Mouse (Mus musculus) heart, adult 18-20 months (tissue): ENCODE measurements at regions not wholly inside any gene's neighbourhood (a gene's known extent, or its start where the extent isn't known, plus 50 kb on each side); places are given as distances from the start of the nearest gene placed in this dataset.

Source experiments
- DNase-seq, 2 experiments: peaks; one replicate each; pipeline ENCODE4 v3.0.0; 2021 to 2022; ENCODE audit warnings: mixed read lengths in 1 of 2

- DNase-seq: peak in 1 of 2 experiments; percentile 8
Measured at GRCm38 (mm10) chr9:41765816-41766532, 358.1 kb downstream of the Sorl1 start.

DNA sequence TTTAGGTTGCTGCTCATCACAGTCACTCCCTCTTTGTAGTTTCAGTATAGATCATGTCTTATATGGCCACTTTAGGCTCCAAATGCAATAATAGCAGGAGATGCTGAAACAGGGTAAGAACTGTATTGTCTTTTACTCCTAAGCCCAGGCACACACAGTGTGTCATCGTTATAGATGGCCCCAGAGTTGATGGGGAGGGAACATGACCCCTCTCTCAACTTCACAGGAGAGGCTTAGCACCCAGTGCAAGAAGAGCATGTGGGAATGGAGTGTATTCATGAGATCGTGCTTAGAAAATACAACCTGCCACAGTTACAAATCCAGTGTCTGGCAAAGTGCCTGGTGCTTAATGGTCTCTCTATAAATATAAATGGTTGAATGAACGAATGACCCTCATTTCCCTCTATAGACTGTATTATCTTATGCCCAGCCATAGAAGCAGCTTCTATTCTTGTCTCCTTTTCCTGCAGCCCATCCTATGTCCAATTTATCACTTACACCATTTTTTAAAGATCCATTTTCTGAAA is 363.0 kb downstream of the Sorl1 start:
- DNase-seq: no peak

DNA sequence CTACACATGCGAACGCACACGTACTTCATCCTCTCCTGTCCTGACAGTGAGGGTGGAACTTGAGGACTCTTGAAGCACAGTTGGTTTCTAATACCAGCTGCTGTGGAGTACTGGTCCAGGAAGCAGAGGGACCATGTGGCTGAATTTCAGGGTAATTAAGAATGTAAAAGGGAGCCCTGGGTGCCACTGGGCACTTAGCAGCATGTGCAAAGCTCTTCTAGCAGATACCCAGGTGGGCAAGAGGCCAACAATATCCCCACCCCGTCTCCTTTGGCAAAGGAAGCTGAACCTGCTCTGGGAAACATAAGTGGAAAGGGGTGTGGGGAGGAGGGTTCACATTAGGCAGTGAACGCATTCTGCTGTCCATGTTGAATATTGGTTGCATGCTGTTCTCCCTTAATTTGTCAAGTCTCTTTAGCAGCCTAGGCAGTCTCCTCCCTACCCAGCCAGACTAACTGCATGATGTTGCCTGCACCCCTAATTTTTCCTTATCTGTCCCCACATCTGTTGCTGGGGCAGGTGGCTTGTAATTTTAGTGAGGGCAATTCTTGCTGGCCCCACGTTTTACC is 369.6 kb downstream of the Sorl1 start:
- DNase-seq: no peak

DNA sequence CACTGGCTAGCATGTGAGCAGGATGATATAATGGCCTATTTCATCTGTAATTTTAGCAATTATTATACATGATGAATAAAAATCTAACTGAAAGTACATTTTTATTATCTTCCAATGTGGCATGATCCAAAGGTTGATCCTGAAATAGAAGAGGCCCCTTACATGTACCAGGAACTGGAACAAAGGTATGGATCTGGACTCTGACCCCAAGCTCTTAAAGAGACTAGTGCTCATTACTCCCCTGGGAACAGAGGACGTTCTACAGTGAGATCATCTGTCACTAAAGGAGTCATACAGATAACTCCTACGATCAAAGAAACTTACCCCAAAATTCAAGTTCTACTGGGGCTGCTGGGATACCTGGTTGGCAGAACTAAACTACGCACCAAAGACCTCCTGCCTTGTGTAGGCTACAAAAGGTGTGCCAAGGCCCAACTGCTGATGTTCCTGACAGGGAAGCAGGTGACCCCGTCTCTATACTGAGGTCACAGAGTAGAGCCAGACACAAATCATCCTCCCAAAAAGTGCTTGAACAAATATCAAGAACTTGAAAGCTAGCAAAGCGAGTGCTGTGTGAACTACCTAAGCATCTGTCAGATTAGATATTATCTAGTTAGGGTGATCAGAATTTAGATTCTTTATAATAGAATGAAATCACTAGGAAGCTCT is 378.0 kb downstream of the Sorl1 start:
- no peak for DNase-seq

DNA sequence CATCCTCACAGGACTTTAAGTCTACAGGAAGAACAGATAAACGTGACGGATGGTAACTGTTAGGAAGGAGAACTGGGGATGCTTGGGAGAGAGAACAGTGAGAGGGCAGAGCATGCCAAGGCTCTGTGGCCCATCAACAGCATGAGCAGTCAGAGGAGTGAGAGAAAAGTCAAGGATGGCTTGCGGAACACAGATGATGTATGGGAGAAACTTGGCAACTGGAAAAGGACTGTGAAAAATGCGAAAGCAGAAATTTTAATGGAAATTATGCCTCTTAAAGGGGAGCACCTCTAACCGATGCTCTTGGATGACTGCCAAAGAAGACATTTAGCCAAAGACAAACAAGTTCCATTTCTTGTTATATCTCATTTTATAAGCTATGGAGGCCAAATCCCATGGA is 382.6 kb downstream of the Sorl1 start:
- no peak for DNase-seq

DNA sequence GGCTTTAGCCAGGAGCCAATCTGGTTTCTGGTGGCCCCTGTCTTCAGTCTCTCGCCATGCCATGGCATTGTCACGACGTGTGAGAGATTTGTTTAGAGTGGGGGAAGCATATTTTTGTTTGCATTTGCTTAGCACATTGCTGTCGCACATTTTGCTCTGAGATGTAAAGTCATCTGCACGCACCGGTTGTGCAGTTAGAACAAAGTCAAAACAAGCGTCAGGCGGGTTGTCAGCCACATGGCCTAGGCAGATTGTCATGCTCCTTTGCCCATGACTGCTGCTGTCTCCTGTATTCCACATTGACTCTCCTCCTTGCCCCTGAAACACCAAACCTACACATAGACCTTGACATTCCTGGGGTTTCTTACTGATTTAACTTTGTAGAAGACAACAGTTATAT is 383.6 kb downstream of the Sorl1 start:
- no peak for DNase-seq

- no peak for DNase-seq
Measured at GRCm38 (mm10) chr9:41737671-41738070, 386.4 kb downstream of the Sorl1 start.

DNA sequence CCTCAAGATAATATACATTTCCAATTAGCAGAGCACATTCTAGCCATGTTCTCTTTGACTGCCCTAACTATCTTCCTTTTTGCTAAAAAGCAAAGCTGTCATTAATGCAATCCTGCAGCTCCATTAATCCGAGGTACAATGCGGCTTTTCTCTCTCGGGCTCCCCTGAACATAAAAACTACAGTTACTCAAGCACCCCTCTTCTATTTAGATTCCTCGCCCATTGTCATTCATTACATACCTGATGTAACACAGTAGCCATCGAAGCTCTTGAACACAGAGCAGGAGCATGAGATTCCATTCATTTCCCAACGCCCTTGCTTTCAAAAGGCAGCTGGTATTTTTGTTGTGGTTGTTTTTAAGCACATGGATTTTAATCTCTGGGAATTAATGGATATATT is 387.2 kb downstream of the Sorl1 start:
- no peak for DNase-seq

DNA sequence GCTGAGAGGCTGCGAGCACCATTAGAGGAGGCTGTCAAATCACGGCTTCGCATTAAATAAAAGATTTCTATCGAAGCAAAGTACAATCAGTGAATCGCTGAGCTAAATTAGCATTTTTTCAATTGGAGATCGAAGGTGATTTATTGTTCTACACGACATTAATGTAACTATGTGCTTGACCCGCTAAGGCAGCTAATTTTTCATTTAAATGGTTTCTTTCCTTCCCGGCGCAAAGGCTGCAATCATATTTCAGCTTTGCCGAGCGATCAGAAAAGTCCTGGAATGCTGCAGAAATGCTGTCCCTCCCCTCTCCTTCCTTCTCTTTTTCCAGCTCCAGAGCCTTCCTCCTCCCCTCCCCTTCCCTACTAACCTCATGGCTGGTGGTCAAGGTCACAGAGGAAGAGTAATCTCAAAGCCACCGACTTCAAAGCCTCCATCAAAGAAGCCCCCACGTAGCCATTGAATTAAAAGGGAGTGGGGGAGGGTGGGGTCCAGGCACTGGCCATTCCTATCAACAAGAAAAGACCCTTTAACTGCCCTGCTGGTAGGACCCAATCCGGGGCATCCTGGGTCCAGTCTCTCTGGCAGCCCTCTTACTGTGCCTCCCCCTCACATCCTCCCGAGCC is 387.8 kb downstream of the Sorl1 start:
- DNase-seq: peak in 1 of 2 experiments; percentile 13

- DNase-seq: peak; percentile 41 to 55
Measured at GRCm38 (mm10) chr9:41735448-41736233, 388.5 kb downstream of the Sorl1 start.

- DNase-seq: no peak
Measured at GRCm38 (mm10) chr9:41734925-41735447, 389.1 kb downstream of the Sorl1 start.

- DNase-seq: peak in 1 of 2 experiments; percentile 9
Measured at GRCm38 (mm10) chr9:41721609-41722008, 402.5 kb downstream of the Sorl1 start.

DNA sequence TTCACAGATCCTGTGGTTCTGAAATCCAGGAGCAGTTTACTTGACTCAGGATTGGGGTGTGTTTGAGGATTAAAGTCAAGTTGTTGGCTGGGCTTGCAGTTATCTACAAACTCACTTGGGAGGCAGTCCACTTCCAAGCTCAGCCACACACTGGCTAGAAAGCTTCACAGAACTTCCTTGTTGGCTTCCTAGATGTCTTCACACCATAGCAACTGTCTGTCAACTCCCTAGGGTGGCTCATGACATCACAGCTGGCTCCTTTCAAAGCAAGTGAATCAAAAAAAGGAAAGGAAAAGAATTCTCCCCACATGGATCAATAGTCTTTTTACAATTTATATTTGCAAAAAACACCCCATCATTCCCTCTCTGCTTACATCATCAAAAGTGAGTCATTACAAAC is 408.9 kb downstream of the Sorl1 start:
- peak; percentile 45 to 52 for DNase-seq

DNA sequence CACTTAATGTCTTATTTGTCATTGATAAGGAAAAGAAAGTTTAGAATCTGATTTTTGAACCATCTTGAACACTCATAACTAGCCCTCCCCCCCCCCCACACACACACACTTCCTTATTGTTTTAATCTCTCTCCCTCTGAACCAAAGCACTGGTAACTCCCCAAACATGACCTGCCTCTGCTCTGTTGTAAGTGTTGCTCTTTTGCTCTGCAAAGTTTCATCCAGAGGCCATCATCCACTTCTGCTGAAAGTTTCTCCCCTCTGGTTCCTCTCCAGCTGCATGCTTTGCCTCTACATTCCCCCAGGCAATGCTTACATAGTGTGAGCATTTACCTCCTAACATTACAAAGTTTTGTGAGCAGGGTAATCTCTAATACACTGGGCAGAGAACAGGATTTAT is 418.1 kb downstream of the Sorl1 start:
- no peak for DNase-seq

DNA sequence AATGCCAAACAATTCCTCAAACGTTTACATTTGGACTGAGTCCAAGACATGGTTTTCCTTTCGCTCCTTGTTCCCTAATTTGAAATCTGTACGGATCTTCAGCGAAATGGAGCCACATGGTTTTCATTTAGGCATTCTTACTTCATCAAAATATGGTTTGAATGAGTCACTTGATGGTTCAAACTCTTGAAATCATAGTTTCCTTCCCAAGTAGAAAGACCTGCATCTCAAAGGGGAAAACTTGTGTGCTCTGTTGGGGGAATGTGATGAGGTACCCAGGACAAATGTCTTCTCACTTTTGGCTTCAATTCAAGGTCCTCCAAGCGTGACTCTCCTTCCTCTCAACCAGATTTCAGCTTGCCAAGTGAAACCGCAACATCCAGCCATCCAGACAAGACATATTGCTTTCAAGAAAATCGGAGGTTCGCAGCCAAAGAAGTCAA is 418.6 kb downstream of the Sorl1 start:
- DNase-seq: no peak

DNA sequence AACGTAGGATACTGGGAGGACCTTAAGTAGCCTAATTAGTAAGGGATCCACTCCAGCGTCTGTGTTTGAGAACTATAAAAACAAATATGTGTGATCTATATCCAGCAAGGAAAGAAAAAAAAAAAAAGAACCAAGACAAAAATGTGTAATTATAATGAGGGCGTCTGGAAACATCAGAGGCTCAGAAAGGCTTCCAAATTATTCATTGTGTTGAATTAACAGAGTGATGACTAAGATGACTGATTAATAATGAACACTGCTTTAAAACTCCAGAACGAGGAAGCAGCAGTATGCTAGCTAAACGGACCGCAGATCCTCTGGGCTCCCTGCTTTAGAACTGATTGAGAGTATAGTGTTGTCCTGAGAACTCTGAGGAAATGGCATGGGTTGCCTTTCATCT is 421.0 kb downstream of the Sorl1 start:
- no peak for DNase-seq

DNA sequence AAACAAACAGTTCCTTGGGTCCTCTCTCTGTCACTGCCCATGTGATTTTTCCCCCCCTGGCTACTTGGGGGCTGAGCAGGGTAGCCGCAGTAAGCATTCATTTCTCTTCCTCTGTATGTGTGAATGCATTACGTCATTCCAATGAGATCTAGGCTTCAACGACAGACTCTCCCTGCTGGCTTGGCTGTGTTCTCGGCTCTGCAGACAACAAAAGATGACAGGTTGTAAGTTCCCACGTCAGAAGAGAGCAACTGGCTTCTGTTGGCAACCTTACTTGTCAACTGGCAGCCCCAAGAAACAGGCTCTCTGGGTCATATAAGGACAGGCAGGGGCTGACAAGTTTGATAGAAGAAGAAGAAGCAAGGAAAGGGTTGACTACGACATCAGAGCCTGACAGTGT is 423.4 kb downstream of the Sorl1 start:
- no peak for DNase-seq

DNA sequence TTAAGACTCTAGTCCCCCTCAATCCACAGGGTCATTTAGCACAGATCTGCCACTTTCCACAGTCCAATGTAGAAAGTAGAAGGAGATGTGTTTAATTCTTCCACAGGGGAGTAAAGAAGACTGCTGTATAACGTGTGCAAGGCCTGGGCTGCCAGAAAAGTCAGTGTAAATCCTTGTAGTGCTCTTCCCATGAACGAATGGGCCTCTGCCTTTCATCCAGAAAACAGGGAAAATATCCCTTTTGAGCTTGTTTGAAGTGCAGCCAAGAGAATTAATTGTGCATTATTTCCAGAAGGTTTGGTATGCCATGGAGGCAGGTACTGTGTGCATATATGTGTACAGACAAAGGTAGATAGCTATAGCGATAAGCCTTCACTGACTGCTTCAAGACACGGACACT is 425.1 kb downstream of the Sorl1 start:
- DNase-seq: no peak

- no peak for DNase-seq
Measured at GRCm38 (mm10) chr9:41697611-41698467, 426.3 kb downstream of the Sorl1 start.

DNA sequence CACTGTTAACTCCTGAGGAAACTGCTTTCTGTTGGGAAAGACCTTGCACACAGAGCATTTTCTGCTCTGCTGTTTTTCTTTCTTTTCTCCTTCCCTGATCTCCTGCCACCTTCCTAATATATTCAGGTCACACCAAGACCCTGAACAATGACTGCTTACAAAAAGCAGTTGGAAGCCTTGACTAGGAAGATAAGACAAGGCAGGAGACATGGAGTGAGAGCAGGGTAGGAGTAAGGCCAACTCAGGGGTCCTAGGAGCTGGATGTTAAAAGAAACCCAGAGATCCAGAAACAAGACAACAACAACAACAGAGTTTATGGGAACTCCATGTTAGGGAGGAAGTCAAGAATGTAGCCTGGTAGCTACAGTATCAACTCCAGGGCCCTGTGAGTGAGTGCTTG is 426.9 kb downstream of the Sorl1 start:
- no peak for DNase-seq

DNA sequence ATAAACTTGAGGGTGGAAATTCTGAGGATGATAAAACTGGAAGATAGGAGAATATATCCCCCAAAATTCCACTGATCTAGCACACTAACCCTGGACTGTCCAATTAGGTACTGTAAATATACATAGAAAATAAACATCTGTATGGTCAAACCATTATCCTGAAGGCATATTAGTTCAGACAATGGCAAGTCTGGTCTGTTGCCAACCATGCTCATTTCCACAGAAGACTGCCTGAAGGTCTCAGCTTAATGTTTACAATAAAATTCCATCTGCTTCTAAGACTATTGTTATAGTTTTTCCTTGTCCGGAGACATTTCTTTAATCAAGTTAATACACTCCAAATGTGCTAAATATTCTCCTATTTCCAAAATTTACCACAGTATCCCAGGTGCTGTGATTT is 441.2 kb downstream of the Sorl1 start:
- no peak for DNase-seq
